Mouse (Mus musculus): ENCODE results near the gene Cnot8. TPM values are rescaled to one million over a fixed set of nuclear protein-coding genes. Genes with fewer than 3 reads are reported as not detected.

The Cnot8 gene
- polyA plus RNA-seq (2012; ENCODE audit: low replicate concordance): 4.4 and 8.0 TPM in 2 replicates

GRCm38 (mm10) chr11:58103697-58104306 lies at the start of gene Cnot8:
Gene Cnot8 (plus strand): TSS chr11:58104153.

GRCm38 (mm10) chr11:58093021-58093528 lies 10.9 kb upstream of the Cnot8 start, which contains the start of gene Gm12248:
Gene Gm12248 (minus strand): TSS chr11:58093134.

Other genes with a start within 250 kb of the Cnot8 start
- 50.8 and 54.3 TPM in 2 replicates for gene Larp1, start 95.1 kb upstream of the Cnot8 start, polyA plus RNA-seq (2012; ENCODE audit: low replicate concordance)
- not detected in 2 replicates for gene Gm12248, start 11.0 kb upstream of the Cnot8 start, polyA plus RNA-seq (2012; ENCODE audit: low replicate concordance)
- 4.2 and 6.3 TPM in 2 replicates for gene Gemin5, start 64.4 kb downstream of the Cnot8 start, polyA plus RNA-seq (2012; ENCODE audit: low replicate concordance)
- 4.2 and 16.6 TPM in 2 replicates for gene Mrpl22, start 67.5 kb downstream of the Cnot8 start, polyA plus RNA-seq (2012; ENCODE audit: low replicate concordance)
- gene Igtp, start 95.4 kb downstream of the Cnot8 start, polyA plus RNA-seq (2012; ENCODE audit: low replicate concordance): 6.0 and 12.5 TPM in 2 replicates
- gene Irgm2, start 95.5 kb downstream of the Cnot8 start, polyA plus RNA-seq (2012; ENCODE audit: low replicate concordance): 1.2 and 4.8 TPM in 2 replicates
- 0.19 and 0.25 TPM in 2 replicates for gene 4930438A08Rik, start 170.6 kb downstream of the Cnot8 start, polyA plus RNA-seq (2012; ENCODE audit: low replicate concordance)
- 9.7 and 23.0 TPM in 2 replicates for gene Zfp692, start 202.9 kb downstream of the Cnot8 start, polyA plus RNA-seq (2012; ENCODE audit: low replicate concordance)
- 9.4 and 11.8 TPM in 2 replicates for gene Zfp672, start 226.2 kb downstream of the Cnot8 start, polyA plus RNA-seq (2012; ENCODE audit: low replicate concordance)
- gene Sh3bp5l, start 226.6 kb downstream of the Cnot8 start, polyA plus RNA-seq (2012; ENCODE audit: low replicate concordance): 18.6 and 31.9 TPM in 2 replicates